Mouse (Mus musculus) limb, embryonic 11.5 days (tissue): ENCODE measurements at regions not wholly inside any gene's neighbourhood (a gene's known extent, or its start where the extent isn't known, plus 50 kb on each side); places are given as distances from the start of the nearest gene placed in this dataset.
A peak's percentile ranks its signal among the peaks of the same experiment; 100 is the strongest.

ENCODE experiments used
- ATAC-seq: fragments of 200-750 bp; cut with Nextera tagmentation; 2 replicates; pipeline ENCODE4 v1.8.0; 2017; ENCODE audit warnings: low read depth; ENCODE audit not compliant: insufficient number of reproducible peaks, low FRiP score, low TSS enrichment
- DNase-seq: peaks from one replicate; pipeline ENCODE4 v3.0.0-alpha.2; 2015; ENCODE audit warnings: low spot score
- H3K27ac ChIP-seq: fragments of 300-500 bp; sonication (generic); replicated peaks from 2 replicates; pipeline ENCODE4 v1.5.1; 2014; ENCODE audit warnings: low read depth, mild to moderate bottlenecking, low read length
- H3K27me3 ChIP-seq: fragments of 300-500 bp; sonication (generic); 2 replicates; pipeline ENCODE4 v1.6.1; 2014; ENCODE audit warnings: mild to moderate bottlenecking, low read length, mixed read lengths; ENCODE audit not compliant: control insufficient read depth, insufficient read depth
- H3K36me3 ChIP-seq: fragments of 300-500 bp; sonication (generic); 2 replicates; pipeline ENCODE4 v1.6.1; 2014; ENCODE audit warnings: mild to moderate bottlenecking, low read length, moderate library complexity, mixed read lengths; ENCODE audit not compliant: control insufficient read depth, insufficient read depth
- H3K4me1 ChIP-seq: fragments of 300-500 bp; sonication (generic); 2 replicates; pipeline ENCODE4 v1.6.1; 2014; ENCODE audit warnings: low read length, mixed read lengths; ENCODE audit not compliant: control insufficient read depth, insufficient read depth
- H3K4me2 ChIP-seq: fragments of 300-500 bp; sonication (generic); 2 replicates; pipeline ENCODE4 v1.6.1; 2014; ENCODE audit warnings: low read depth, mild to moderate bottlenecking, moderate library complexity; ENCODE audit not compliant: severe bottlenecking
- H3K4me3 ChIP-seq: fragments of 300-500 bp; sonication (generic); 2 replicates; pipeline ENCODE4 v1.5.1; 2014; ENCODE audit warnings: low read depth, low read length
- H3K9ac ChIP-seq: fragments of 300-500 bp; sonication (generic); 2 replicates; pipeline ENCODE4 v1.6.1; 2014; ENCODE audit warnings: mild to moderate bottlenecking, low read length
- H3K9me3 ChIP-seq: fragments of 300-500 bp; sonication (generic); 2 replicates; pipeline ENCODE4 v1.6.1; 2016; ENCODE audit warnings: low read length; ENCODE audit not compliant: control insufficient read depth
- WGBS: fragments of 180-500 bp; shearing (Covaris S2); extraction: QIAGEN DNeasy Blood & Tissue Kit; methylation state at CpG from one replicate; pipeline ENCODE4 v1.1.7; 2014; 5-methylcytosine and 5-hydroxymethylcytosine counted together

DNA sequence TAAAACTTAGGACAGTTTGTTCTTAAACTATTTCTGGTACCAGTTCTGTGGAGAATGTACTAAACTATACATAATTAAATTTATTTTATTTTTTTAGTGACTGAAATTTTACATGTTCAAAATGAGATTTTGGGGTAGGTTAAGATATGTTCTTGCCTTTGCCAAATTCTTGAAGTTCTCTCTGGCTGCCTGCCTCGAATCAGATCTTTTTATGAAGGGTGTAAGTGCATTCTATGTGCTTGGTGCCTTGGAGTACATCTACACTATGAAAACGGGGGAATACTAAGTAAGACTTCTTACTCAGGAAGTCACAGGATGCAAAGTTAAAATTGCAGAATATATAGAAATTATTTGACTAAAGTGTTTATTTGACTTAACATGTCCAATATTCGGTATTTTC is 629.8 kb upstream of the Cypt12 start:
- DNase-seq, result no peak
- Histone ChIP-seq H3K9ac (no peak overlapping the region), H3K4me2 (no peak overlapping the region), H3K27me3 (no peaks in the 10 kb centered on the region), H3K27ac (no peak overlapping the region), H3K4me1 (no peaks in the 10 kb centered on the region), H3K9me3 (no peaks in the 10 kb centered on the region), H3K36me3 (no peaks in the 10 kb centered on the region), H3K4me3 (no peak overlapping the region)
- ATAC-seq, result no peak
- WGBS, result 85% methylated on average over 3 of the region's 3 CpGs

DNA sequence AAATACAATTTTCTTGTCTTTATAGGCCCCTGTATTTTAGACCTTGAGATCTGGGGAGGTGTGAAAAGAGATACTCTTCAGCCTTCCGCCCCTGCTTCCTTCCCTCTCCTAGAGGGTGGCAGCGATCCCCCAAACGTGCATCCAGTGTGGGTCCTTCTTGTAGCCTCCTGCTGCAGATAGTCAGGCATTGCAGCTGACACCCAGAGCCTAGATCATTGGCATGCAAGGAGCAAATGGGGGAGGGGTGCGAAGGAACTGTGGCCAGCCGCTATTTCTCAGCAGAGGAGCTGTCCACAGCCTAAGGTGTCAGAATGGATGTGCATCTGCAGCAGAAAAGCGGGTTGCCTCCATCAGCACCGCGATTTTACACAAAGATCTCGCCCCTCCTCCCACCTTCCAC is 629.0 kb upstream of the Cypt12 start:
- WGBS, result 6% methylated on average over 9 of the region's 9 CpGs
- Histone ChIP-seq H3K9ac (no peak overlapping the region), H3K27me3 (no peaks in the 10 kb centered on the region), H3K27ac (no peak overlapping the region), H3K36me3 (no peaks in the 10 kb centered on the region), H3K9me3 (no peaks in the 10 kb centered on the region), H3K4me3 (no peak overlapping the region), H3K4me2 (no peak overlapping the region), H3K4me1 (no peaks in the 10 kb centered on the region)
- ATAC-seq (no peak), DNase-seq (peak; percentile 54)

DNA sequence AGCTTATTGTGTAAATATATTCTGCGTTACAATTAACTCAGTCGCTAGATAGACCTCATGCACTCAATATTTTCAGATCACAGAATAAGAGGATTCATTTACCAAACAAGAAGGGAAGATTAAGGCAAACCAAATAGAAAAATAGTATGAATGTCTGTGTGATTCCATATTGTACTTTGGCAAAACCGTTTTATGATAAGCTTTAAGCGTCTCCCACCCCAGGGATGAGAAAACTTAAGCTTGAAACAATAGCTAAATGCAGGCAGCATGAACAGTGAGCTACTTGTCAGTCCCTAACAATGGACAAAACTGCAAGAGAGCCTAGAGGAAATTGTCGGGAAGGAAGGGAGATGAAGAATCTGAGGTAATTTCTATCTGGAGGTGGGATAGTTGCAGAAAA is 628.3 kb upstream of the Cypt12 start:
- H3K4me1 ChIP-seq, result no peaks in the 10 kb centered on the region
- ATAC-seq, result no peak
- DNase-seq, result no peak
- 68% methylated on average over 5 of the region's 5 CpGs for WGBS
- H3K36me3 ChIP-seq, result no peaks in the 10 kb centered on the region
- H3K27ac ChIP-seq, result no peak overlapping the region
- no peaks in the 10 kb centered on the region for H3K27me3 ChIP-seq
- H3K4me3 ChIP-seq, result no peak overlapping the region
- H3K9me3 ChIP-seq, result no peaks in the 10 kb centered on the region
- H3K9ac ChIP-seq, result no peak overlapping the region
- H3K4me2 ChIP-seq, result no peak overlapping the region

DNA sequence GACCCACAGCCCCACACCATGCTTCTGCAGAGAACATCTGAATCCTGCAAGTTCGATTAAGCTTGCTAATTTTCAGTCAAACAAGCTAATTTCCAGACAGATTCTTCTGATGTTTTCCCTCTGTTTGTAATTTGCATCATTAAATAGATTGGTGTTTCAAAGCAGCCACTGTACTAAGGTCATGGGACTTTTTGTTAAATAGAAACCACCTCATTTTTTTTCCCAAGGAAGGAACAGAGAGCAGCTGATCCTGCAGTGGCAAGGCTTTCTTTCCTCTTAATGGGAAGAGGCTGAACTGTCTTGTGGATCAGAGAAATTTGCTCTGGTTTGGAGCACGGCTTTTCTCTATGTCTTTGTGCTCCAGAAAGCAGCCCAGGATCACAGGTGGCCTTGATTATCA is 625.9 kb upstream of the Cypt12 start:
- Histone ChIP-seq H3K9ac (no peak overlapping the region), H3K4me2 (no peak overlapping the region), H3K27me3 (no peaks in the 10 kb centered on the region), H3K4me1 (no peaks in the 10 kb centered on the region), H3K9me3 (no peaks in the 10 kb centered on the region), H3K4me3 (no peak overlapping the region), H3K36me3 (no peaks in the 10 kb centered on the region), H3K27ac (no peak overlapping the region)
- DNase-seq (no peak), ATAC-seq (no peak)
- 23% methylated on average over 2 of the region's 2 CpGs for WGBS

GRCm38 (mm10) chr3:17324816-17325215 is 623.4 kb upstream of the Cypt12 start:
- Histone ChIP-seq H3K27me3 (no peaks in the 10 kb centered on the region), H3K4me2 (no peak overlapping the region), H3K9me3 (no peaks in the 10 kb centered on the region), H3K9ac (no peak overlapping the region), H3K36me3 (no peaks in the 10 kb centered on the region), H3K4me1 (no peaks in the 10 kb centered on the region), H3K27ac (no peak overlapping the region), H3K4me3 (no peak overlapping the region)
- 59% methylated on average over 7 of the region's 7 CpGs for WGBS
- ATAC-seq (no peak), DNase-seq (no peak)

DNA sequence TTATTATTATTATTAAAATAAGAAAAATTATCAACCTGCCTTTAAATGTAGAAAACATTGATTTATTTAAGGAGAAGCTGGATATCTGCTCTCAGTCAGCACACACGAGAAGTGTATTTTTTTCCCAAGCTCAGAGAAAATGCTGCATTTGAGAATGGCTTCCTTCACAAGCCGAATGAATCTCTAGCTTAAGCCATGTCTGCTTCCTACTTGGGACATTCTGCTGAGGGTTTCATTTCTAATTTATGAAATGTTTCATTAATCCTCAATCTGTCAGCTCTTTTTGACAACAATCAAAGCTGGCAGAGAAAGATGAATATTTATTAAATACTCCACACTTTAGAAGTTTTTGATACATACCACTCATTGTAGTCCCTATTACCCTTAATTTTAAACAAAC is 622.4 kb upstream of the Cypt12 start:
- H3K27ac ChIP-seq, result no peak overlapping the region
- DNase-seq, result no peak
- no peaks in the 10 kb centered on the region for H3K36me3 ChIP-seq
- H3K27me3 ChIP-seq, result no peaks in the 10 kb centered on the region
- no peaks in the 10 kb centered on the region for H3K4me1 ChIP-seq
- no peak overlapping the region for H3K9ac ChIP-seq
- 82% methylated on average over 2 of the region's 2 CpGs for WGBS
- H3K4me3 ChIP-seq, result no peak overlapping the region
- H3K9me3 ChIP-seq, result no peaks in the 10 kb centered on the region
- H3K4me2 ChIP-seq, result no peak overlapping the region
- no peak for ATAC-seq

DNA sequence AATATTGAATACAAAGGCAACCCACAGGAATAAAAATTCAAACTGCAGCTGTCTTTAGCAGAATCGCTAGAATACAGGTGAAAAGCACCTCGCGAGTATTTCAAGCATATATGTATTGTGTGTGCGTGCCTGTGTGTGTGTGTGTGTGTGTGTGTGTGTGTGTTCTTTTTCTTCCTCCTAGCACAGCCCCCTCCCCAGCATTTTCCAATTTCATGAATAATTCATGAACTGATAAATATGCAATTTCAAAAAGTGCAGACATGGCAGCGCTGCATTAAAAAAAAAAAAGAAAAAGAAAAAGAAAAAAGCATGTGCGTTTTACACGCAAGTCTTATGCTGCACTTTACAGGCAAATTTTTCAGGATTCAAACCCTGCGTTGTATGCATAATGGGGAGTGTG is 621.9 kb upstream of the Cypt12 start:
- H3K9ac ChIP-seq, result no peak overlapping the region
- no peaks in the 10 kb centered on the region for H3K36me3 ChIP-seq
- ATAC-seq (no peak), DNase-seq (no peak)
- no peak overlapping the region for H3K4me3 ChIP-seq
- H3K4me2 ChIP-seq, result no peak overlapping the region
- no peak overlapping the region for H3K27ac ChIP-seq
- H3K9me3 ChIP-seq, result no peaks in the 10 kb centered on the region
- WGBS, result 91% methylated on average over 8 of the region's 8 CpGs
- H3K27me3 ChIP-seq, result no peaks in the 10 kb centered on the region
- H3K4me1 ChIP-seq, result no peaks in the 10 kb centered on the region

DNA sequence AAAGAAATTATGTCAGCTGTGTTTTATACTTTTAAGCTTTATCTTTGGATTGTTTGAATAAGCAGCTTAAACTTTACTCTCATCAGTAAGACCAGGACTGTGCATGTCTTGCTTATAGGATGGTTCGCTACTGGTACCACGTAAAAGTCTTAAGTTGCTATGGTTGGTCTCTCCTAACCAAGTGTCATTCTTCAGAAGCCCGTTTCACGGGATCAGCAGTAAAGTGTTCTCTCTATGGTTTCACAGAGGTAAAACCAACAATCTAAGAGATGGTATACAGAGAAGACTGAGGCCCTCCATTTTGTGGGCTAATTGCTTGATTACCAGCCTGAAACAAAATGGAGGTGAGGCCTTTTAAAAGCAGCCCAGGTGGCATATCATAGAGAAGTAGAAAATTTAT is 621.4 kb upstream of the Cypt12 start:
- Histone ChIP-seq H3K27me3 (no peaks in the 10 kb centered on the region), H3K9ac (no peak overlapping the region)
- no peak for ATAC-seq

DNA sequence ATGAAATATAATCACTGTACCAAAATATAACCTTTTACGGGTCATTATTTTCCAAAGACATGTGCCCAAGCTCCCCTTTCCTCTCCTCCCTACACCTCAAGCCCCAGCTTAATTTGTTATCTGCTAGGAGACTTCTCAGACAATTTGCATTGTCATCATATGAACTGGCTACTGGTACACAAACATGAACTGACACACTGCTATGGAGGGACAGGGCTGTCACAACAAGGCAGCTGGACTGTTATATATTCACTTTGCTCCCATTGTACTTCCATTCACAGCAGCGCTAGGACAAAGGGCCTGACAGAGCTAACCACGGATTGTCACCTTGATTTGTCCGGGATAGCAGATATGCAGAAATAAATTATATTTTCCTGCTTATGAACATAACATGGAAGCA is 620.5 kb upstream of the Cypt12 start:
- no peak overlapping the region for H3K4me3 ChIP-seq
- ATAC-seq (no peak), DNase-seq (no peak)
- H3K9ac ChIP-seq, result no peak overlapping the region
- no peak overlapping the region for H3K27ac ChIP-seq
- H3K4me1 ChIP-seq, result no peaks in the 10 kb centered on the region
- H3K4me2 ChIP-seq, result no peak overlapping the region
- no peaks in the 10 kb centered on the region for H3K27me3 ChIP-seq
- H3K9me3 ChIP-seq, result no peaks in the 10 kb centered on the region
- no peaks in the 10 kb centered on the region for H3K36me3 ChIP-seq
- 88% methylated on average over 4 of the region's 4 CpGs for WGBS

More for the DNA sequence above, 621.4 kb upstream of the Cypt12 start:
- Histone ChIP-seq H3K4me2 (no peak overlapping the region), H3K9me3 (no peaks in the 10 kb centered on the region), H3K4me3 (no peak overlapping the region), H3K36me3 (no peaks in the 10 kb centered on the region), H3K4me1 (no peaks in the 10 kb centered on the region), H3K27ac (no peak overlapping the region)
- WGBS, result 86% methylated on average over 4 of the region's 4 CpGs
- DNase-seq, result no peak
